Mouse (Mus musculus): ENCODE measurements around the gene Lpp.

The Lpp gene

GRCm38 (mm10) chr16:24740714-24741113, 347.4 kb downstream of the Lpp start:
- DNase-seq = no peak

DNA sequence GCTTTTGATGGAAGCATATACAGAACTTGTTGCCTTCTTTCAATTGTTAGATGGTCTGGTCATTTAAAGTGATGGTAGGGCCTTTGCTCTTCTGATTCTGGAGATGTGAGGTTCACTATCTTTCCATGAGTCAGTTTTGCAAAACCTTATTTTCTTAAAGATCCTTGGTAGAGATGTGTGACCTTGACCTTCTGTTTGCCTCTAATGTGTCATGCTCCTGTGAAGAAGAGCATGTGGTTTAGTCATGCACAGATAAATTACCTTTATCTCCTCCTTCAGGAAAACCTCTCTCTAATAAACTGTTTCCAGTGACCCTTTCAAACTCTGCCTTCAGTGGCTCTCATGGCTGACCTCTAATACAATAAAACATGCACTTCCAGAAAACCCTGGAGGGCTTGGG, 356.5 kb downstream of the Lpp start:
- no peak for DNase-seq

DNA sequence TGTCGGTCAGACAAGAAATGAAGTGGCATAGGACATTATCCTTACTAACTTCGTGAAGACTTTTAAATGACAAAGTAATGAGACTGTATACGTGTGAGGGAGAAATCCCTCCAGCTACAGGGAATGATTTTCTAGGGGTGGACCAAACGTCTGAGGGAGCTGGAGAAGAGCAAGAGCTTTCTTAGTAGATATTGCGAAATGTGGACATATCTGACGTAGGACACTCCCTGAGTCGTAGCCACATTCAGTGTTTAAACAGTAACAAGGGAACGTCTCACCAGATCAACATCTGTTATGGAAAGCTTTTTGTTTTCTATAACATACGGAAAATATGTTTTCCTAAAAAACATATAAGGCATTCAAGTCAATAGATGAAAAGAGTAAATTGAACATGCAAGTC, 362.8 kb downstream of the Lpp start:
- DNase-seq = no peak

- DNase-seq = no peak
Measured at GRCm38 (mm10) chr16:24766051-24766450, 372.7 kb downstream of the Lpp start.

DNA sequence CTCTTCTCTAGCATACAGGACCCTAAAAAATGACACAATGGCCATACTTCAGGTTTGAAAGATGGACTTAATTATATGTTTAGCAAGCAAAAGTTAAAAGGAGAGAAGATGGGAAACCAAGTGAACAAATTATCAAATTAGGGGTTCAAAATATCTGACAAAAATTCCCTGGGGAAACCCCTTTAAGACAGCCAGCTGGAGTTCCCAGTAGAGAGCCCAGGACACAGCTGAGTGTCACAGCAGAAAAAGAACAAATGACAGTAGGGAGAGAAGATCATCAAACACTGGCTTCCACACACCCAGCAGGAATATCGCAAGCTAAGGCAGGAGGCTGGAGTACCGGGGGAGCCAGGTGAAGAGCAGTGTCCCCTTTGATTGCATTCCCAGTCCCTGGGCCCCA, 373.3 kb downstream of the Lpp start:
- DNase-seq = no peak

DNA sequence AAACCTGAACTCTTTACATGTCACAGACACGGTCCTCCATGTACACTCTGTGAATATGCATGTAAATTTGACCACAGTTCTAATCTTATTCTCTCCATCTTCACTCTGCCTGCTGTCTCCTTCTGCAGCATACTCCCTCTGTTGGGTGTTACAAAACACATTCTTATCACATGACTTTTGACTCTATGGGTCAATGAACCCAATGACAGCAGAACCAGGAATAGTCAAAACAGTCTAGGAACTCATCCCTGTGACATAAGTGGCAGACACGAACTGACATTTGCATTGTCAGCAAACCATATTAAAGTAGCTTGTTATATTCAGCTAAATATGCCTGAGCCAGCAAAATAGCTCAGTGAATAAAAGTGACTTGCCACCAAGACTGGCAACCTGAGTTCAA, 383.7 kb downstream of the Lpp start:
- DNase-seq = no peak

DNA sequence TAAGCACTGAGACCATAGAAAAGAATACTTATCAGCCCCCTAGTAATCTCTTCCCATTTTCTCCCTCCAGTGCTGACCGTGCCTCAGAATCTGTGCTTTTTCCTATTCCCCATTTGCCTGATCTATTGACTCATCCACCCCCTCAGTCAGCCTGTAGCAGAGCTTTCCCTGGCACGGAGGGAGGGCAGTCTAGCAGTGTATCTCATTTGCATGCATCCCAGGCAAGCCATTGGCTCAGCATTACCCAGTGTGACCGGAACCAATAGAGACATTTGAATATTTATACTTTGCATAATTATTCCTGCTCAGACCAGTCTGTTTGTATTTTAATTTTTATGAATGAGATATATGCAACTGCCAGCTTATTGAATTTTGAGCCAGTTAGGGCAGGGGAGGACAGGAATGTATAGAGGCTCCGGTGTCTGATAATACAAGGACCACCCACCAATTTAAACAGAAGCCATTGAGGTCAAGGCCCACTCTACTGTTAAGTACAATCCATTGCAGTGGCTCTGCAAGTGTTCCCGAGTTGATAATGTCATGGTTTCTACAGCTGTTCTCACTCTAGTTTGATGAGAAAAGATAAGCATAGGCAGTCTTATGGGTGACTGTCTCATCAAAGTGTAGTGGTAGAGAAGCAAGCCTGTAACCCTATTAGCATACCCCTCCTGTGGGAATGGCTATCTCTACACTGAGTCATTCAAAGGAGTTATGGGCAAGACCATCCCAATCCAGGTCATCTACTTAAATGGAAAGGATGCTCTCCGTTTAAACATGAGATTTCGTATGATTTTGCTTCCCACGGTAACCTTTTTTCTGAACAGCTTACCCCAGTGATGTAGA, 385.3 kb downstream of the Lpp start:
- DNase-seq = peak; percentile 8

DNA sequence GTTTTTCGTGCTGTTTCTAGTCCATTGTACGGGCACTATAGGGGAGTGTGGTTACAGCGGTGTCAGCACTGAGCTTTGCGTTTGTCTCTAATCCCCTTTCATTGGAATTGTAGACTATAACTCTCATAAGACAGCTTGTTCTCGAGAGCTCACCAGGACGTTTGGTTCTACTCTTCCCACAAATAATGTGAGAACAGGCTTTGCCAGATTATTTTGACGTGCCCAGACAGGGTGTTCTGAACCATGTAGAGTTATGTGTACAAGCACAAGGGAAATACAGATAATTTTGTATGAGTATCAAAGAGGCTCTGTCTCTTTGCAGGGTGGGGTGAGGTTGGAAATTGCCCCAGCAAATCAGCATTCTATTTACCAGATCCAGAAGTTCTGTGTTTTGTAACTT, 387.2 kb downstream of the Lpp start:
- DNase-seq = no peak

DNA sequence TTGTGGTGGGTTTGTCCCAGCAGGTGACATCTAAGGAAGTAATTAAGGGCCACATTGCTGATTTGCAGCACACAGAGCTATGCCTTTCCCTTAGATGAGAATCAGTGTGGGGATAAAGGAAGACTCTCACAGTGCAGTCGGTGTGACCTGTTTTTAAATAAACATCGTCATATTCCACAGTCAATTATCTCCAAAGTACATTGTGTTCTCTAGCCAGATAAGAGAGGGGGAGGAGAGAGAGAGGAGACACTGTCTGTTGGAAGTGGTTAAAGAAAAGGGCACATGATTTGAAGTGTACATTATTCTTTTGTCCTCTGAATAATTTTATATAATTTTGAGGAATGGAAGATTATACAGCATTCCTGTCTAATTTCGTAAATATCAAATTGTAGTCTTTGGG, 388.6 kb downstream of the Lpp start:
- no peak for DNase-seq

DNA sequence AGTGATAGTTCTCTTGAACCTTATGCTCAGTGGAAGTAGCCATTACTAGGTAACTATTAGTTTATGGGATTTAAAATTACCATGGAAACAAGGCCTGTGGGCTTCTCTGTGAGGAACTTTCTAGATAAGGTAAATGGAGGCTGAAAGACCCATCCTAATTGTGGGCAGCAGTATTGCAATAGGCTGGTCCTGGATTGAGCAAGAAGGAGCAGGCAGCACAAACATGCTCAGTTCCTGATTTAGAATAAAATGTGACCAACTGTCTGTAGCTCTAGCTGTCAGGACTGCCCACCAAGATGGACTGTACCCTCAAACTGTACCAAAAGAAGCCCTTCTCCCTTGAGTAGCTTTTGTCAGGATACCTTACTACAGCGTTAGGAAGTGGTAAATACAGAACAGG, 392.3 kb downstream of the Lpp start:
- DNase-seq = no peak

GRCm38 (mm10) chr16:24788973-24789372, 395.7 kb downstream of the Lpp start:
- DNase-seq = no peak

DNA sequence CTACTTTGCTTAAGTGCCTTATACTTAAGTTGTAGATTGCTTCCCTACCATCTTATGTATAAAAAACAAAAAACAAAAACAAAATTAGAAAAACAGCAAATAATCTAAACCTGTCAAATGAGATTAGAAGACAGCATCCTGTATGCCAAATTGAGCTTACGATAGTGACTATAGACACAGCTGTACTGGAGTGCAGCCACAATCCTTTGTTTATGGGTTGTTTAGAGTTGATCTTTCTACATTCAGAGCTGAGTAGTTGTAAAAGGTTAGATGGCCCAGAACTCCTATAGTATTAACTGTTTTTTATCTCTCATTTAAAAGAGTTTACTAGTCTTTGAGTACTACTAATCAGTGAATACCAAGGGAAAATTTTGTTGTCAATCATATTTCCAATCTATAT, 398.1 kb downstream of the Lpp start:
- no peak for DNase-seq

DNA sequence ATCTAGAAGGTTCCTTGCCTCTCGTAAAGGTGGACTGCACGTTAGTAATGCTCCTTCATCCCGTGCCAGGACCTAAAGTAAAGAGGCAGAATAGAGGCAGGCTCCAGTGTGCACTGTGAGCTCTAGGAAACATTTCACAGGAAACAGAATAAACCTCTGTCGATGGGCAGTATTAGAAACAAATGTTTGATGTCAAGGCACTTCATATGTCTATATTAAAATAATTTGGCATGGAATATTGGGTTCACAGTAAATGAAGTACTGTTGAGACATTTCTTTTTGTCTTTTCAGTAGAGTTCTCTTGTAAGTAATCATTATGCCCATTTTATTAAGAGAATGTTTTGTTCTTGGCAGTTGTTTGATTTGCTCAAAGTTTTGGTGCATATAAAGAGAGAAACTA, 398.7 kb downstream of the Lpp start:
- DNase-seq = no peak

- DNase-seq = no peak
Measured at GRCm38 (mm10) chr16:24792836-24793235, 399.5 kb downstream of the Lpp start.

DNA sequence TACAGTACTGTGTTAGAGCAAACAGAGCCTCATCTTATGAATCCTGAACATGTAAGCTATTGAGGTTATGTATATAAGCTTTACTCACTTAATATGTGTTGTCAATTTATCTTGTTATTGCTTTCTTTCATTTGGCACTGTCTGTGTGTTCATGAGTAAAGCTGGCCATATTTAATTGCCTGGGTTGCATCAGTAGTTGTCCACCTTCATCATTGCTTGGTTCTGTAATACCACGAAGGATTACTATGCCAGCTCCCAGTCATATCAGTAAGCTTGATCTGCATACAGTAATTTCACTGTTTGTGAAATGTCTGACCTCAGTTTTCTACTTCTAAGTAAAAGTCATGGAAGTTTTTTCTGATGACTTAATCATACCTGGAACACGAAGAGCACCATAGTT, 401.4 kb downstream of the Lpp start:
- no peak for DNase-seq

GRCm38 (mm10) chr16:24801355-24801754, 408.0 kb downstream of the Lpp start:
- DNase-seq = no peak

DNA sequence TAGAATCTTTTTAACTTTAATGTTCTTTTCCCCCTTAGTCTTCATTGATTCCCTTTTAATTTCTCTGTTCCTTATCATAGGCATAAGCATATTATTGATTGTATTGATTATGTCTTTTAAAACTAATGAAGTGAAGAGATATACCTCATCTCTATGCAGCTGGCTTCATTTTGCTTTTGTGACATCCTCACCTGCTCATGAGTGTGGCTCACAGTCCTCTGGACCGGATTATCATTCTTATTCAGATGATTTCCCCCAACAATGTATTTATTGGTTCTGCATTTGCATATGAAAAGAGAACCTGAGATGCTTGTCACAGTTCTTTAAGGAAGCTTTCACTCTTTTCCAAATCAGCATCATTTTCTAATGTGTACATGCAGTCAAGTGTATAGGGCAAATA, 408.5 kb downstream of the Lpp start:
- DNase-seq = no peak

DNA sequence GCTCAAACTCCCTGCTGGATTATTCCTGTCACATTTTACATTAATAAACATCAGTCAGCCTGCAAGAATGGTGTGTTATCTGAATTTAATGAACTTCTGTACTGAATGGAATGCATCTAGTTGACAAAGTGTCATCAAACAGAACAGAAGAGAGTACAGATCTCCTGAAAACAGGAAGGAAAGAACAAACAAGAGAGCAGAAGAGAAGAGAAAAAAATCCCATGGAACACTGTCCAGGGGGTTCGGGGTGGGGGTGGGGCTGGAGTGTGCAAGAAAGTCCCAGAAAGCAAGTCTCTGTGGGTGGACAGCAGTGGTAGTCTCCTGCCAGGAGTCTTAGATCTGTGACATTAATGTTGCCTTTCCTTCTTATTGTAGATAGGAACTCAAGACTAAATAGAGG, 412.8 kb downstream of the Lpp start:
- DNase-seq = no peak

- no peak for DNase-seq
Measured at GRCm38 (mm10) chr16:24807565-24807964, 414.3 kb downstream of the Lpp start.

- DNase-seq = no peak
Measured at GRCm38 (mm10) chr16:24809811-24810210, 416.5 kb downstream of the Lpp start.

DNA sequence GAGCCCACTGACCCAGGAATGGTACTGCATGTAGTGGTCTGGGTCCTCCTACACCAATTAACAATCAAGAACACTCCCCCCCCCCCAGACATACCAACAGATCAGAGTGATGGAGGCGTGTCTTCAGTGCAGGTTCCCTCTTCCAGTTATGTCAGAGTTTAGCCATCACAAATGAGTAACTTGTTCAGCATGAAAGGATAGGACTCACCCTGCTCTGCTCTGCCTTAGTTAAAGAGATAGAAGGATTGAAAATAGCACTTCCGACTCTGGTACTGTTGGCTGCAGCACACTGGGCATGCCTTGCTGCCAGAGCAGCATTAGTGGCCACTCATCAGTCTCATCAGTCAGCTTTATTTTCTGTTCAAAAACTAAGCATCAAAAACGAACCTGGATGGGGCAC, 423.3 kb downstream of the Lpp start:
- no peak for DNase-seq

DNA sequence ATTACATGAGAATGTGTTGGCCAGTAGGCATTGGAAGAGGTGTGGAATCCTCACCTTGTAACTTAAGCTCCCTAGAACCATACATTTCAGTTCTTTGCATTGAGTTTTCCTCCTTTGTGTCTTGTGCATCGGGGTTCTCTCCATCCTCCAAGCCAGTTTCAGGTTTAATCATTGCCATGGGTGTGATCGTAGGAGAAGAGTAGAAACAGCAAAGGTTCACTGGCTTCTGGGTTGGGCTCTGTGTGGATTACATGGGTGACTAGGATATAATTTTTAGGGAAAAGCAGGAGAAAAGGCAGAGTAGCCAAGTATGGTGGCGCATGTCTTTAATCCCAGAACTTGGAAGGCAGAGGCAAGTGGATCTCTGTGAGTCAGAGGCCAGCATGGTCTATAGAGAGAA, 424.1 kb downstream of the Lpp start:
- DNase-seq = no peak

- DNase-seq = peak; percentile 34
Measured at GRCm38 (mm10) chr16:24819127-24819526, 425.8 kb downstream of the Lpp start.

GRCm38 (mm10) chr16:24822182-24822875, 429.0 kb downstream of the Lpp start:
- DNase-seq = no peak

DNA sequence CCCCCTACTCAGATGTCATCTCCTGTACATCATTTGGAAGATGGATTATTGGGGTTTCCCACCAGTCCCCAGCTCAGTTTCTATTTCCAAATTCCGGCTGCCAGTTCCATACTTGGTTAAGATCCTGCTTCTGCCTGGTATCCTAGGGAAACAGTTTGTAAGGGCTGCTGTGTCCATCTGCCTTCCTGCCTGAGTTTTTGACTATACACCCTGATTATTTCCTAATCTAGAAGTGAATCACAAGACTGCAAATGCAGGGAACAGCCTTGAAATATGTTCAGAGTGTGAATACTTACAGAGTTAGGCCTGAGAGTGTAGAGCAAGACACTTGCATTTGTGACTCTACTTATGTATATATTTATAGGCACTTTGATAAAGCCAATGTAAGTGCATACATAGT, 429.6 kb downstream of the Lpp start:
- DNase-seq = no peak

All from embryo, embryonic 11 days (tissue).